Mouse (Mus musculus) midbrain, embryonic 13.5 days (tissue): ENCODE results near the gene Tulp1. TPM values are rescaled to one million over a fixed set of nuclear protein-coding genes. Genes with fewer than 3 reads are reported as not detected.

ENCODE experiments used
- ATAC-seq: fragments of 200-750 bp; cut with Nextera tagmentation; 2 replicates; pipeline ENCODE4 v1.8.0; 2017; ENCODE audit warnings: mild to moderate bottlenecking, moderate TSS enrichment, moderate library complexity
- H3K27ac ChIP-seq: fragments of 300-500 bp; sonication (generic); 2 replicates; pipeline ENCODE4 v1.5.1; 2015; ENCODE audit warnings: inconsistent platforms, mild to moderate bottlenecking, moderate library complexity
- H3K27me3 ChIP-seq: fragments of 300-500 bp; sonication (generic); 2 replicates; pipeline ENCODE4 v1.6.1; 2015; ENCODE audit warnings: mild to moderate bottlenecking, inconsistent platforms
- H3K36me3 ChIP-seq: fragments of 300-500 bp; sonication (generic); 2 replicates; pipeline ENCODE4 v1.6.1; 2015; ENCODE audit warnings: mild to moderate bottlenecking, inconsistent platforms
- H3K4me1 ChIP-seq: fragments of 300-500 bp; sonication (generic); replicated peaks from 2 replicates; pipeline ENCODE4 v1.6.1; 2015; ENCODE audit warnings: inconsistent platforms
- H3K4me2 ChIP-seq: fragments of 300-500 bp; sonication (generic); replicated peaks from 2 replicates; pipeline ENCODE4 v1.6.1; 2015; ENCODE audit warnings: moderate library complexity, mild to moderate bottlenecking, inconsistent platforms
- H3K4me3 ChIP-seq: fragments of 300-500 bp; sonication (generic); replicated peaks from 2 replicates; pipeline ENCODE4 v1.5.1; 2015; ENCODE audit warnings: mild to moderate bottlenecking, inconsistent platforms
- H3K9ac ChIP-seq: fragments of 300-500 bp; sonication (generic); replicated peaks from 2 replicates; pipeline ENCODE4 v1.6.1; 2015; ENCODE audit warnings: mild to moderate bottlenecking, inconsistent platforms
- H3K9me3 ChIP-seq: fragments of 300-500 bp; sonication (generic); 2 replicates; pipeline ENCODE4 v1.6.1; 2016; ENCODE audit warnings: mild to moderate bottlenecking, inconsistent platforms
- WGBS: fragments of 180-500 bp; shearing (Covaris S2); methylation state at CpG from one replicate; pipeline ENCODE4 v1.1.7; 2015; 5-methylcytosine and 5-hydroxymethylcytosine counted together
- polyA plus RNA-seq: library from polyadenylated mRNA; unstranded; fragments of >200 nt; fragmentation: Nextera tagmentation; extraction: Ambion mirVana; gene quantifications from 2 replicates; pipeline ENCODE4 v1.2.1, GENCODE M21; 2015

The Tulp1 gene
- polyA plus RNA-seq, 1 experiment from 2014 or later, result 1.7 TPM

DNA sequence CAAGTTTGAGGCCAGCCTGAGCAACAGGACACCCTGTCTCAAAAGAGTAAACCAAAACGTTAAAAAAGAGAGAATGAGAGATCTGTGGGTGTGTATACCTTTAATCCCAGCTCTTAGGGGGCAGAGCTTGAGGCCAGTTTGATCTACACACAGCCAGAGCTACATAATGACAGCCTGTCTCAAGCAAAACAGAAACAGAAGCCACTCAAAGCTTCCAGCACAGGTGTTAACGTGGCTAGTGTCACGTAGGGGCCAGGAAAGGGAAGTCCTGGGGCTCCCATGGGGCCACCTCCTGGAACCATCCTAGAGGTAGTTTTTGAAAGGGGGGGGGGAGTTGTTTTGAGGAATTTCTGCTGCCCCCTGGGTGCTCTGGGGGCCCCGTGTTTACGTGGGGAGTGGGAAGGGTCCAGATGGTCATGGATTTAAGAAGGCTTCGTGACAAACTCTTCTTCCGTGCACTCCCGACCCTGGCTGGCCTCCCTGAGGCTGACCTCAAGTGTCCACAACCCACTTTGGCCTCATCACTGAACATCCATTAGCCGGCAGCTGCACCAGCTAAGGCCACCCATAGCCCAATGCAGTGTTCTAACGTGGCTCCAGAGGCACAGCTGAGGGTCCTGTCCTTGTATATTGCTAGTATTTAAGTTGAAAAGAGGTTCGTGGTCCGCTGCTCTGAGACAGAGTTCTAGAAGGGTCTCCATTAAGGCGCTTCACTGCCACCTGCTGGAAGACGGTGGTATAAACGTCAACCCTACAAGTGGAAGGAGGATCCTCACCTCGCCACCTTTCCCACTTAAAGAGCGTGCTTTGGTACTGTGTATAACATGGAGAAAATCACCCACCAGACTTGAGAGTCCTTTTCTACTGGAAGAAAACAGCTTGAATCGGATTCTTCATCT is 56.5 kb downstream of the Tulp1 start:
- no peaks in the 10 kb centered on the region for H3K27me3 ChIP-seq
- H3K36me3 ChIP-seq, result no peaks in the 10 kb centered on the region
- no peak overlapping the region for H3K4me2 ChIP-seq
- no peak overlapping the region for H3K4me3 ChIP-seq
- no peak for ATAC-seq
- no peak overlapping the region for H3K27ac ChIP-seq
- peaks cover 3% of the 10 kb centered on the region; the same call in 1 of the 2 replicates for H3K9me3 ChIP-seq
- 23% methylated on average over 18 of the region's 18 CpGs for WGBS
- peaks cover 8% of the 10 kb centered on the region for H3K4me1 ChIP-seq
- no peak overlapping the region for H3K9ac ChIP-seq

DNA sequence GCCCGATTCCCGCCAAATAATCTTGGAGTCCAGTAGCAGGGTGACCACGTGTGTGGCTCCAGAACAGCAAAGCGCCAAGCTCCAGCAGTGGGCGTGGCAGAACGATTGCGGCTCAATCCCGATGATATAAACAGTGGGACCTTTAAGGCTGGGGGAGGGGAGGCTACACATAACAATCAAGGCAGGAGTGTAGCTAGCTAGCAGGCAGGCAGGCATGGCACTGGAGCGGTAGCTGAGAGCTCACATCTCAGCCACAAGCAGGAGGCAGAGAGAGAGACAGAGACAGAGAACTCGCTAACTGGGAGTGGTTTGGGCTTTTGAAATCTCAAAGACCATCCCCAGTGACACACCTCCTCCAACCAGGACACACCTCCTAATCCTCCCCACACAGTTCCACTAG is 59.9 kb downstream of the Tulp1 start:
- Histone ChIP-seq H3K27me3 (no peaks in the 10 kb centered on the region), H3K36me3 (no peaks in the 10 kb centered on the region), H3K4me2 (no peak overlapping the region), H3K9ac (no peak overlapping the region), H3K9me3 (peaks cover 3% of the 10 kb centered on the region; the same call in 1 of the 2 replicates), H3K4me3 (no peak overlapping the region), H3K4me1 (peaks cover 5% of the 10 kb centered on the region), H3K27ac (no peak overlapping the region)
- 50% methylated on average over 10 of the region's 10 CpGs for WGBS
- ATAC-seq, result no peak

Other genes starting within 250 kb of the Tulp1 start
- 5.6 and 6.1 TPM in 2 replicates for gene Scube3, start 223.1 kb downstream of the Tulp1 start, polyA plus RNA-seq
- 44.2 and 45.6 TPM in 2 replicates for gene Zfp523, start 188.1 kb downstream of the Tulp1 start, polyA plus RNA-seq
- gene Def6, start 157.4 kb downstream of the Tulp1 start, polyA plus RNA-seq, result 4.5 and 5.6 TPM in 2 replicates
- 0.84 and 1.4 TPM in 2 replicates for gene Ppard, start 132.5 kb downstream of the Tulp1 start, polyA plus RNA-seq
- 20.2 and 26.9 TPM in 2 replicates for gene Fance, start 51.7 kb downstream of the Tulp1 start, polyA plus RNA-seq
- 382 and 387 TPM in 2 replicates for gene Rpl10a, start 36.8 kb downstream of the Tulp1 start, polyA plus RNA-seq
- gene Tead3, start 14.4 kb downstream of the Tulp1 start, polyA plus RNA-seq, result 1.9 and 2.9 TPM in 2 replicates
- 30.0 and 30.9 TPM in 2 replicates for gene Fkbp5, start 152.3 kb upstream of the Tulp1 start, polyA plus RNA-seq
- gene Armc12, start 165.6 kb upstream of the Tulp1 start, polyA plus RNA-seq, result not detected in 2 replicates
- not detected in 2 replicates for gene Clpsl2, start 184.2 kb upstream of the Tulp1 start, polyA plus RNA-seq
- gene Clps, start 195.5 kb upstream of the Tulp1 start, polyA plus RNA-seq, result 0.66 and 0.71 TPM in 2 replicates
- gene Lhfpl5, start 210.4 kb upstream of the Tulp1 start, polyA plus RNA-seq, result 4.1 and 4.2 TPM in 2 replicates